Mouse (Mus musculus): ENCODE results near the gene Krtap9-1. TPM values are rescaled to one million over a fixed set of nuclear protein-coding genes. Genes with fewer than 3 reads are reported as not detected.

Krtap9-1 gene
- not detected for total RNA-seq (2023)

GRCm38 (mm10) chr11:99873089-99873488 is at the start of gene Krtap9-1:
TSS of gene Krtap9-1 (plus strand) at chr11:99873389.

GRCm38 (mm10) chr11:99837966-99838365 is 35.2 kb upstream of the Krtap9-1 start, which contains the start of gene 2300003K06Rik:
TSS of gene 2300003K06Rik (minus strand) at chr11:99838066.

GRCm38 (mm10) chr11:99851508-99851907 is 21.7 kb upstream of the Krtap9-1 start, which contains the start of gene Krtap4-16:
TSS of gene Krtap4-16 (minus strand) at chr11:99851608.

GRCm38 (mm10) chr11:99857617-99858016 is 15.6 kb upstream of the Krtap9-1 start, which contains the start of gene Gm11568:
TSS of gene Gm11568 (plus strand) at chr11:99857917.

GRCm38 (mm10) chr11:99864176-99864575 is 9.0 kb upstream of the Krtap9-1 start, which contains the start of gene Gm11559:
TSS of gene Gm11559 (plus strand) at chr11:99864476.

GRCm38 (mm10) chr11:99878887-99879286 is 5.7 kb downstream of the Krtap9-1 start, which contains the start of gene Gm11567:
TSS of gene Gm11567 (plus strand) at chr11:99879187.

GRCm38 (mm10) chr11:99907620-99908019 is 34.4 kb downstream of the Krtap9-1 start, which contains the start of gene Krtap31-1:
TSS of gene Krtap31-1 (plus strand) at chr11:99907920.

GRCm38 (mm10) chr11:99914451-99914850 is 41.3 kb downstream of the Krtap9-1 start, which contains the start of gene Gm11565:
TSS of gene Gm11565 (plus strand) at chr11:99914751.

Other genes with a start within 250 kb of the Krtap9-1 start
- not detected for gene Krtap4-1, start 245.2 kb upstream of the Krtap9-1 start, total RNA-seq (2023)
- not detected for gene Krtap4-2, start 238.3 kb upstream of the Krtap9-1 start, total RNA-seq (2023)
- gene Krtap4-7, start 229.3 kb upstream of the Krtap9-1 start, total RNA-seq (2023): not detected
- gene Gm11555, start 223.2 kb upstream of the Krtap9-1 start, total RNA-seq (2023): not detected
- gene Gm11563, start 214.4 kb upstream of the Krtap9-1 start, total RNA-seq (2023): not detected
- not detected for gene Krtap4-6, start 207.4 kb upstream of the Krtap9-1 start, total RNA-seq (2023)
- not detected for gene Gm14190, start 182.6 kb upstream of the Krtap9-1 start, total RNA-seq (2023)
- gene Gm14180, start 139.1 kb upstream of the Krtap9-1 start, total RNA-seq (2023): not detected
- not detected for gene Gm11595, start 100.5 kb upstream of the Krtap9-1 start, total RNA-seq (2023)
- not detected for gene Krtap4-8, start 92.7 kb upstream of the Krtap9-1 start, total RNA-seq (2023)
- not detected for gene Krtap4-9, start 88.2 kb upstream of the Krtap9-1 start, total RNA-seq (2023)
- not detected for gene Gm11596, start 79.9 kb upstream of the Krtap9-1 start, total RNA-seq (2023)
- not detected for gene Gm11569, start 74.5 kb upstream of the Krtap9-1 start, total RNA-seq (2023)
- not detected for gene Gm11554, start 68.9 kb upstream of the Krtap9-1 start, total RNA-seq (2023)
- gene Krtap4-13, start 63.5 kb upstream of the Krtap9-1 start, total RNA-seq (2023): not detected
- gene Gm11564, start 57.7 kb upstream of the Krtap9-1 start, total RNA-seq (2023): not detected
- gene 2300003K06Rik, start 35.3 kb upstream of the Krtap9-1 start, total RNA-seq (2023): not detected
- gene Krtap4-16, start 21.8 kb upstream of the Krtap9-1 start, total RNA-seq (2023): not detected
- gene Gm11568, start 15.5 kb upstream of the Krtap9-1 start, total RNA-seq (2023): not detected
- not detected for gene Gm11559, start 8.9 kb upstream of the Krtap9-1 start, total RNA-seq (2023)
- gene Gm11567, start 5.8 kb downstream of the Krtap9-1 start, total RNA-seq (2023): not detected
- not detected for gene Krtap31-1, start 34.5 kb downstream of the Krtap9-1 start, total RNA-seq (2023)
- gene Gm11565, start 41.4 kb downstream of the Krtap9-1 start, total RNA-seq (2023): not detected
- not detected for gene Krtap31-2, start 62.9 kb downstream of the Krtap9-1 start, total RNA-seq (2023)
- not detected for gene Krtap9-5, start 75.1 kb downstream of the Krtap9-1 start, total RNA-seq (2023)
- not detected for gene Krtap29-1, start 105.7 kb downstream of the Krtap9-1 start, total RNA-seq (2023)
- not detected for gene Krtap16-1, start 113.2 kb downstream of the Krtap9-1 start, total RNA-seq (2023)
- not detected for gene Krtap17-1, start 120.6 kb downstream of the Krtap9-1 start, total RNA-seq (2023)
- gene Krt33a, start 142.8 kb downstream of the Krtap9-1 start, total RNA-seq (2023): not detected
- not detected for gene Krt33b, start 156.5 kb downstream of the Krtap9-1 start, total RNA-seq (2023)
- not detected for gene Krt34, start 168.2 kb downstream of the Krtap9-1 start, total RNA-seq (2023)
- gene Krt31, start 177.2 kb downstream of the Krtap9-1 start, total RNA-seq (2023): not detected
- not detected for gene Krt32, start 214.8 kb downstream of the Krtap9-1 start, total RNA-seq (2023)
- gene Krt35, start 222.9 kb downstream of the Krtap9-1 start, total RNA-seq (2023): not detected
- not detected for gene Krt36, start 232.2 kb downstream of the Krtap9-1 start, total RNA-seq (2023)
- not detected for gene Krt13, start 248.2 kb downstream of the Krtap9-1 start, total RNA-seq (2023)